Mouse (Mus musculus): ENCODE measurements at regions not wholly inside any gene's neighbourhood (a gene's known extent, or its start where the extent isn't known, plus 50 kb on each side); places are given as distances from the start of the nearest gene placed in this dataset.

- TF ChIP-seq POLR2A (IDR thresholded peaks at IDR 0.05; ENCODE audit: control insufficient read depth, extremely low read depth, insufficient read depth, low read length, poor library complexity) (no peak), CTCF (IDR thresholded peaks at IDR 0.05; ENCODE audit: borderline replicate concordance, control insufficient read depth, extremely low read depth, insufficient read depth, low read length, poor library complexity) (no peak)
These were observed 73.5 kb downstream of the Dyrk2 start for GRCm38 (mm10) chr10:118796512-118796911.
